Mouse (Mus musculus): ENCODE data around the gene H2-T22.

Gene H2-T22

GRCm38 (mm10) chr17:35997713-35998510 lies 44.6 kb downstream of the H2-T22 start:
- no peak for DNase-seq (ENCODE audit: low spot score)

DNA sequence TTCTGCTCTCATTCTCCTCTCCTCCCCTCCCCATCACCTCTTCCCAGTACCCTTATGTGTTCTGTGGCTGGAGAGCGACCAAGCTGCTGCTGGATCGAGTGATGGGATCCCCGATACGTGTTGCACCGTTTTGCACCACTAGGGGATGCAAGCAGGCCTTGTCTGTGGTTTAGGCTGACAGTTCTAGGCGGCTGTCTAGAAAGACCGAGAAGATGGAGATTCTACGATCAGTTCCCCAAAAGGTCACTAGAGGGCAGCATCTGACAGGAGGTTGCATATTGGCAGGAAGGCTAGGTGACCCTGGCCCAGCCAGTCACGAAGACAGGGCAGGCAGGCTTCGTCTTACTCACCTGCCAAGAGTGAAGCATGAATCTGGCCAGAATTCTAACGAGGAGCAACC lies 45.6 kb downstream of the H2-T22 start:
- peak; percentile 99 for DNase-seq (ENCODE audit: low spot score)

GRCm38 (mm10) chr17:35994879-35995240 lies 47.7 kb downstream of the H2-T22 start:
- DNase-seq (ENCODE audit: low spot score): no peak

GRCm38 (mm10) chr17:35994175-35994878 lies 48.2 kb downstream of the H2-T22 start:
- peak; percentile 82 for DNase-seq (ENCODE audit: low spot score)

DNA sequence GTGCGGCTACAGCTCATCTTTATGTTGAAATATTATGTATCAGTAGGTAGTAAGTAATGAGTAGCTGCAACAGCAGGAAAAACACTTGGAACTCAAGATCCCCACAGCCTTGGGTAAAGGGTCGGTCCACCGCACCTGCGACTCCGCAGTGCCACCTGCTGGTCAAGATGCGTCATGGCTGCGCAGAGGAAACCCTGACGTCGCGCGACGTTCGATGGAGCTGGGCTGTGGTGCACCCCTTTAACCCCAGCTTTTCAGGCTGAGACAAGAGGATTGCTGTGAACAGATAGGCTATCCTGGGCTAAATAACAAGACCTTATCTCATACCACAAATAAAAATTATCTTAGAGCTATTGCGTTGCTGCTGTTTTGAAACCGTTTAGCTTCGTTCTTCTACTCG lies 48.9 kb downstream of the H2-T22 start:
- DNase-seq (ENCODE audit: low spot score): peak; percentile 78

DNA sequence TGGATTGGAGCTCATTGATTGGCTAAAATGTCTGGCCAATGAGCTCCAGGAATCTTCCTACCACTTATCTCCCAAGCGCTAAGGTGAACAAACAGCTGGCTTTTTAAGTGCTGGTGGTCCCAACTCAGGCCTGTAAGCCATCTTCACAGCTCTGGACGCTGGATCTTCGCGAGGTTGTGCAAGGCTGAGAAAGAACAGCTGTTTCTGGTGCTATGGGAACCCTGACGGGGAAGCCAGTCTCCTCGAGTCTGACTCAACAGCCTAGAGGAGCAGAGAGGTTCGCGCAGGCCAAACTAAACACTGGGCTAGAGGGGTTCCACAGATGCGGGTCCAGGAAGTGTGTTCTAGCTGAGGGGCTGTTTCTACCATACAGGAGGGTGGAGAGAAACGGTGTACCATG lies 50.8 kb downstream of the H2-T22 start:
- no peak for DNase-seq (ENCODE audit: low spot score)
